Mouse (Mus musculus): ENCODE results near the gene Irf2bpl. TPM values are rescaled to one million over a fixed set of nuclear protein-coding genes. Genes with fewer than 3 reads are reported as not detected.

Irf2bpl gene
- 15.5 and 16.4 TPM in 2 replicates for polyA plus RNA-seq (2014; fragmentation: Nextera tagmentation; extraction: Ambion mirVana)

- H3K4me1 ChIP-seq (ENCODE audit: control insufficient read depth, insufficient read depth, low read length), result peaks cover 6% of the 10 kb centered on the region
- under 1% methylated on average over 64 of the region's 82 CpGs for WGBS
- no peaks in the 10 kb centered on the region for H3K36me3 ChIP-seq (replicated peaks; ENCODE audit: control insufficient read depth, insufficient read depth, low read depth, low read length)
- peak within 1 kb of the TSS; percentile 99 for H3K4me2 ChIP-seq (ENCODE audit: low read depth, low read length)
- no peaks in the 10 kb centered on the region for H3K9me3 ChIP-seq (replicated peaks; ENCODE audit: control insufficient read depth, low read length)
- H3K9ac ChIP-seq (replicated peaks; ENCODE audit: low read length), result peak within 1 kb of the TSS; percentile 91
- no peaks in the 10 kb centered on the region for H3K27me3 ChIP-seq (ENCODE audit: control insufficient read depth, insufficient read depth, low read length)
- ATAC-seq (replicated peaks; ENCODE audit: insufficient number of reproducible peaks, low FRiP score, low TSS enrichment, low read depth), result peak; percentile 78
- peak; percentile 99 for DNase-seq (ENCODE audit: low spot score)
- peak within 1 kb of the TSS; percentile 73 for H3K4me3 ChIP-seq (ENCODE audit: low read depth, low read length)
- H3K27ac ChIP-seq (replicated peaks; ENCODE audit: low read depth, low read length), result peak within 1 kb of the TSS; percentile 99
Observed at GRCm38 (mm10) chr12:86884197-86885058, at the start of gene Irf2bpl. Irf2bpl (minus strand) TSS chr12:86884798.

- no peak overlapping the region for H3K27ac ChIP-seq (replicated peaks; ENCODE audit: low read depth, low read length)
- H3K36me3 ChIP-seq (replicated peaks; ENCODE audit: control insufficient read depth, insufficient read depth, low read depth, low read length), result no peaks in the 10 kb centered on the region
- 24% methylated on average over 6 of the region's 6 CpGs for WGBS
- no peak overlapping the region for H3K9ac ChIP-seq (replicated peaks; ENCODE audit: low read length)
- no peak for ATAC-seq (replicated peaks; ENCODE audit: insufficient number of reproducible peaks, low FRiP score, low TSS enrichment, low read depth)
- H3K4me1 ChIP-seq (ENCODE audit: control insufficient read depth, insufficient read depth, low read length), result no peaks in the 10 kb centered on the region
- no peak overlapping the region for H3K4me3 ChIP-seq (ENCODE audit: low read depth, low read length)
- no peak for DNase-seq (ENCODE audit: low spot score)
- H3K27me3 ChIP-seq (ENCODE audit: control insufficient read depth, insufficient read depth, low read length), result no peaks in the 10 kb centered on the region
- no peaks in the 10 kb centered on the region for H3K9me3 ChIP-seq (replicated peaks; ENCODE audit: control insufficient read depth, low read length)
- no peak overlapping the region for H3K4me2 ChIP-seq (ENCODE audit: low read depth, low read length)
Observed at GRCm38 (mm10) chr12:86932575-86932952, 48.0 kb upstream of the Irf2bpl start.

GRCm38 (mm10) chr12:86931919-86932574, 47.4 kb upstream of the Irf2bpl start:
- Histone ChIP-seq H3K27ac (replicated peaks; ENCODE audit: low read depth, low read length) (no peak overlapping the region), H3K4me2 (ENCODE audit: low read depth, low read length) (no peak overlapping the region), H3K36me3 (replicated peaks; ENCODE audit: control insufficient read depth, insufficient read depth, low read depth, low read length) (no peaks in the 10 kb centered on the region), H3K4me1 (ENCODE audit: control insufficient read depth, insufficient read depth, low read length) (no peaks in the 10 kb centered on the region), H3K9ac (replicated peaks; ENCODE audit: low read length) (no peak overlapping the region), H3K9me3 (replicated peaks; ENCODE audit: control insufficient read depth, low read length) (no peaks in the 10 kb centered on the region), H3K4me3 (ENCODE audit: low read depth, low read length) (no peak overlapping the region), H3K27me3 (ENCODE audit: control insufficient read depth, insufficient read depth, low read length) (no peaks in the 10 kb centered on the region)
- 7% methylated on average over 7 of the region's 7 CpGs for WGBS
- DNase-seq (ENCODE audit: low spot score) (no peak), ATAC-seq (replicated peaks; ENCODE audit: insufficient number of reproducible peaks, low FRiP score, low TSS enrichment, low read depth) (no peak)

- no peak for ATAC-seq (replicated peaks; ENCODE audit: insufficient number of reproducible peaks, low FRiP score, low TSS enrichment, low read depth)
- no peak for DNase-seq (ENCODE audit: low spot score)
- Histone ChIP-seq H3K9me3 (replicated peaks; ENCODE audit: control insufficient read depth, low read length) (no peaks in the 10 kb centered on the region), H3K27me3 (ENCODE audit: control insufficient read depth, insufficient read depth, low read length) (no peaks in the 10 kb centered on the region), H3K9ac (replicated peaks; ENCODE audit: low read length) (no peak overlapping the region), H3K4me2 (ENCODE audit: low read depth, low read length) (no peak overlapping the region), H3K4me3 (ENCODE audit: low read depth, low read length) (no peak overlapping the region), H3K36me3 (replicated peaks; ENCODE audit: control insufficient read depth, insufficient read depth, low read depth, low read length) (no peaks in the 10 kb centered on the region), H3K4me1 (ENCODE audit: control insufficient read depth, insufficient read depth, low read length) (no peaks in the 10 kb centered on the region), H3K27ac (replicated peaks; ENCODE audit: low read depth, low read length) (no peak overlapping the region)
- WGBS, result 65% methylated on average over 6 of the region's 6 CpGs
Observed at GRCm38 (mm10) chr12:86930934-86931729, 46.5 kb upstream of the Irf2bpl start.

GRCm38 (mm10) chr12:86923837-86924236, 39.2 kb upstream of the Irf2bpl start:
- DNase-seq (ENCODE audit: low spot score) (peak; percentile 79), ATAC-seq (replicated peaks; ENCODE audit: insufficient number of reproducible peaks, low FRiP score, low TSS enrichment, low read depth) (peak; percentile 74)
- Histone ChIP-seq H3K9me3 (replicated peaks; ENCODE audit: control insufficient read depth, low read length) (no peaks in the 10 kb centered on the region), H3K9ac (replicated peaks; ENCODE audit: low read length) (no peak overlapping the region), H3K27ac (replicated peaks; ENCODE audit: low read depth, low read length) (no peak overlapping the region), H3K36me3 (replicated peaks; ENCODE audit: control insufficient read depth, insufficient read depth, low read depth, low read length) (no peaks in the 10 kb centered on the region), H3K27me3 (ENCODE audit: control insufficient read depth, insufficient read depth, low read length) (no peaks in the 10 kb centered on the region), H3K4me1 (ENCODE audit: control insufficient read depth, insufficient read depth, low read length) (no peaks in the 10 kb centered on the region), H3K4me3 (ENCODE audit: low read depth, low read length) (no peak overlapping the region), H3K4me2 (ENCODE audit: low read depth, low read length) (no peak overlapping the region)
- WGBS, result 5% methylated on average over 5 of the region's 5 CpGs

GRCm38 (mm10) chr12:86918983-86919722, 34.6 kb upstream of the Irf2bpl start:
- Histone ChIP-seq H3K4me2 (ENCODE audit: low read depth, low read length) (no peak overlapping the region), H3K27ac (replicated peaks; ENCODE audit: low read depth, low read length) (0 out of 2 replicates have a peak overlapping the region, but pooled peaks have one; percentile 4), H3K9me3 (replicated peaks; ENCODE audit: control insufficient read depth, low read length) (no peaks in the 10 kb centered on the region), H3K4me3 (ENCODE audit: low read depth, low read length) (no peak overlapping the region), H3K27me3 (ENCODE audit: control insufficient read depth, insufficient read depth, low read length) (no peaks in the 10 kb centered on the region), H3K9ac (replicated peaks; ENCODE audit: low read length) (no peak overlapping the region), H3K36me3 (replicated peaks; ENCODE audit: control insufficient read depth, insufficient read depth, low read depth, low read length) (no peaks in the 10 kb centered on the region), H3K4me1 (ENCODE audit: control insufficient read depth, insufficient read depth, low read length) (peaks cover 4% of the 10 kb centered on the region)
- ATAC-seq (replicated peaks; ENCODE audit: insufficient number of reproducible peaks, low FRiP score, low TSS enrichment, low read depth) (no peak), DNase-seq (ENCODE audit: low spot score) (no peak)
- 82% methylated on average over 17 of the region's 17 CpGs for whole genome bisulfite sequencing

- H3K4me2 ChIP-seq (ENCODE audit: low read depth, low read length), result no peak overlapping the region
- no peak for DNase-seq (ENCODE audit: low spot score)
- H3K4me3 ChIP-seq (ENCODE audit: low read depth, low read length), result no peak overlapping the region
- no peak overlapping the region for H3K9ac ChIP-seq (replicated peaks; ENCODE audit: low read length)
- 0 out of 2 replicates have a peak, but pooled peaks have one; percentile 46 for ATAC-seq (replicated peaks; ENCODE audit: insufficient number of reproducible peaks, low FRiP score, low TSS enrichment, low read depth)
- no peaks in the 10 kb centered on the region for H3K36me3 ChIP-seq (replicated peaks; ENCODE audit: control insufficient read depth, insufficient read depth, low read depth, low read length)
- H3K27me3 ChIP-seq (ENCODE audit: control insufficient read depth, insufficient read depth, low read length), result no peaks in the 10 kb centered on the region
- 31% methylated on average over 11 of the region's 11 CpGs for WGBS
- no peaks in the 10 kb centered on the region for H3K9me3 ChIP-seq (replicated peaks; ENCODE audit: control insufficient read depth, low read length)
- H3K4me1 ChIP-seq (ENCODE audit: control insufficient read depth, insufficient read depth, low read length), result peaks cover 4% of the 10 kb centered on the region
- H3K27ac ChIP-seq (replicated peaks; ENCODE audit: low read depth, low read length), result 0 out of 2 replicates have a peak overlapping the region, but pooled peaks have one; percentile 4
Observed at GRCm38 (mm10) chr12:86918361-86918967, 33.9 kb upstream of the Irf2bpl start.

Data from embryonic facial prominence, embryonic 11.5 days (tissue).